33 mouse cellular contexts compared by ENCODE assay signal in the genomic region with DNA sequence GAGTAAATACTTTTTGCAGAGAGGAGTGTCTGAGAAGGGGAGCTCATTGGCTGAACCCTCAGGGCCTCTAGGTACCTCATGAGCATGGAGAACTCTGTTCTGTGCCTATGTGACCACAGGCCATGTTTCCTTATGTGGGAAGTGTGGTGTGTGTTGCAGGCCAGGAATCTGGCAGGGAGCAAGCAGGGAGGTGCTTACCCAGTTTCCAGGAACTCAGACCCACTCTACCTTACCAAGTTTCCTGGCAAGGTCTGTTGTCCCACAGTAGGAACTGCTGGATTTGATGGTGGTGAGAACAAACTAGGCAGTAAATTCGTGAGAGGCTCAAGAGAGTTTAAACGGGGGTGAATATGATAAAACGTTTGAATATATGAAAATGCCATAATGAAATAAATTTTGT. TPM values are rescaled to one million over a fixed set of nuclear protein-coding genes. Genes with fewer than 3 reads are reported as not detected.
"Had no signal": no experiment of that assay in that cellular context is flagged by ENCODE, and none has a peak within 500 bp of the region (broad histone marks: within the 10 kb centered on the region; RNA-seq: fewer than 3 reads in every experiment).

No protein-coding gene starts in this region.

- H3K9ac ChIP-seq: limb, embryonic 12.5 days; limb, embryonic 13.5 days; limb, embryonic 15.5 days; liver, embryonic 12.5 days; liver, embryonic 13.5 days; liver, embryonic 14.5 days; liver, embryonic 15.5 days; liver, postnatal 0 days; lung, embryonic 14.5 days; lung, embryonic 15.5 days; midbrain, embryonic 12.5 days; midbrain, embryonic 13.5 days; midbrain, embryonic 15.5 days; neural tube, embryonic 12.5 days had no signal

- DNase-seq: left cerebral cortex, postnatal 4 days; liver; liver, embryonic 13.5 days; liver, postnatal 0 days; lung, adult 18-20 months; lung, adult 2 months; lung, embryonic 14.5 days; lung, postnatal 10 days; lung, postnatal 36 days; lung, postnatal 4 days; midbrain, embryonic 14.5 days had no signal

- H3K27ac ChIP-seq: limb, embryonic 10.5 days; limb, embryonic 12.5 days; limb, embryonic 13.5 days; limb, embryonic 15.5 days; liver, embryonic 12.5 days; liver, embryonic 13.5 days; liver, embryonic 14.5 days; liver, embryonic 15.5 days; lung, embryonic 15.5 days; macrophage; midbrain, embryonic 10.5 days; midbrain, embryonic 12.5 days; midbrain, embryonic 13.5 days; midbrain, embryonic 15.5 days; neural tube, embryonic 12.5 days had no signal

- H3K9me3 ChIP-seq: limb, embryonic 10.5 days; limb, embryonic 13.5 days; limb, embryonic 15.5 days; liver, embryonic 12.5 days; liver, embryonic 13.5 days; liver, embryonic 15.5 days; lung, embryonic 15.5 days; midbrain, embryonic 10.5 days; midbrain, embryonic 12.5 days; midbrain, embryonic 13.5 days; midbrain, embryonic 15.5 days; neural tube, embryonic 12.5 days had no signal

- H3K36me3 ChIP-seq: limb, embryonic 10.5 days; limb, embryonic 12.5 days; limb, embryonic 13.5 days; limb, embryonic 15.5 days; liver, embryonic 12.5 days; liver, embryonic 13.5 days; liver, embryonic 15.5 days; lung, embryonic 15.5 days; midbrain, embryonic 10.5 days; midbrain, embryonic 12.5 days; midbrain, embryonic 13.5 days; midbrain, embryonic 15.5 days; neural tube, embryonic 12.5 days had no signal

- ATAC-seq: liver, embryonic 12.5 days; liver, postnatal 0 days; lung, postnatal 0 days; midbrain, embryonic 13.5 days; midbrain, embryonic 15.5 days; midbrain, embryonic 16.5 days had no signal

- H3K4me2 ChIP-seq: limb, embryonic 12.5 days; limb, embryonic 13.5 days; limb, embryonic 15.5 days; liver, embryonic 11.5 days; liver, embryonic 12.5 days; liver, embryonic 13.5 days; liver, embryonic 15.5 days; lung, embryonic 14.5 days; lung, embryonic 15.5 days; midbrain, embryonic 11.5 days; midbrain, embryonic 12.5 days; midbrain, embryonic 13.5 days; midbrain, embryonic 15.5 days; neural tube, embryonic 12.5 days had no signal

- H3K27me3 ChIP-seq: limb, embryonic 12.5 days; limb, embryonic 13.5 days; limb, embryonic 15.5 days; liver, embryonic 12.5 days; liver, embryonic 13.5 days; liver, embryonic 15.5 days; lung, embryonic 15.5 days; midbrain, embryonic 12.5 days; midbrain, embryonic 13.5 days; midbrain, embryonic 15.5 days; neural tube, embryonic 12.5 days had no signal

- H3K4me1 ChIP-seq: limb, embryonic 10.5 days; limb, embryonic 12.5 days; limb, embryonic 13.5 days; limb, embryonic 15.5 days; liver, embryonic 12.5 days; liver, embryonic 13.5 days; liver, embryonic 15.5 days; lung, embryonic 15.5 days; megakaryocyte, embryonic 14.5 days; midbrain, embryonic 10.5 days; midbrain, embryonic 12.5 days; midbrain, embryonic 13.5 days; midbrain, embryonic 15.5 days; neural tube, embryonic 12.5 days had no signal

- H3K4me3 ChIP-seq: limb, embryonic 10.5 days; limb, embryonic 12.5 days; limb, embryonic 13.5 days; limb, embryonic 15.5 days; liver, embryonic 12.5 days; liver, embryonic 13.5 days; liver, embryonic 15.5 days; lung, embryonic 15.5 days; megakaryocyte, embryonic 14.5 days; midbrain, embryonic 10.5 days; midbrain, embryonic 12.5 days; midbrain, embryonic 13.5 days; midbrain, embryonic 15.5 days; myocyte; neural tube, embryonic 12.5 days had no signal

RNA-seq across cellular contexts. Expression of a gene that starts 16.2 kb away (rescaled TPM):
- total RNA-seq: megakaryocyte-erythroid progenitor cell, adult 5-6 weeks; monocyte, adult 5-6 weeks had no signal
